Mouse (Mus musculus) CH12.LX (cell line): ENCODE results near the gene Hira. TPM values are rescaled to one million over a fixed set of nuclear protein-coding genes. Genes with fewer than 3 reads are reported as not detected.

Experiments used
- DNase-seq: peaks from one replicate; pipeline ENCODE4 v3.0.0-alpha.2; 2013; ENCODE audit errors: extremely low read depth
- H3K27ac ChIP-seq: 2 replicates; pipeline ENCODE4 v1.5.1; 2012; ENCODE audit warnings: low read depth, mild to moderate bottlenecking, control low read depth, moderate library complexity; ENCODE audit not compliant: insufficient read depth
- H3K27me3 ChIP-seq: replicated peaks from 2 replicates; pipeline ENCODE3; 2012; ENCODE audit warnings: inconsistent platforms
- H3K36me3 ChIP-seq, 2 experiments: replicated peaks in 1 of 2; 2 replicates each; pipeline versions ENCODE3 to v1.6.1; 2012; ENCODE audit warnings: inconsistent platforms in 1 of 2, low read length in 1 of 2, mild to moderate bottlenecking in 1 of 2, mixed read lengths in 1 of 2, moderate library complexity in 1 of 2; ENCODE audit not compliant: control insufficient read depth in 1 of 2, insufficient read depth in 1 of 2
- H3K4me1 ChIP-seq, 2 experiments: 2 replicates each; pipeline ENCODE4 v1.6.1; 2012; ENCODE audit warnings: inconsistent platforms in 1 of 2, moderate library complexity in 1 of 2; ENCODE audit not compliant: insufficient read depth in 2 of 2, control insufficient read depth in 1 of 2
- H3K4me2 ChIP-seq: 2 replicates; pipeline ENCODE4 v1.6.1; 2012; ENCODE audit warnings: low read depth, mild to moderate bottlenecking, control low read depth; ENCODE audit not compliant: poor library complexity, insufficient read depth, severe bottlenecking
- H3K4me3 ChIP-seq, 3 experiments: fragments of 150-350 bp in 1 of 3; sonication (generic) in 1 of 3; replicated peaks in 1 of 3; 2 replicates each; pipeline versions ENCODE3 to v1.5.1; 2011 to 2012; ENCODE audit warnings: low read depth in 2 of 3, low read length in 2 of 3, mild to moderate bottlenecking in 2 of 3, moderate library complexity in 2 of 3, control low read depth in 1 of 3, improper control_type of control experiment in 1 of 3, inconsistent platforms in 1 of 3, mixed read lengths in 1 of 3; ENCODE audit not compliant: poor library complexity in 1 of 3
- H3K79me2 ChIP-seq: replicated peaks from 2 replicates; pipeline ENCODE4 v1.6.1; 2012; ENCODE audit warnings: mild to moderate bottlenecking, moderate library complexity; ENCODE audit not compliant: control insufficient read depth, poor library complexity, insufficient read depth, severe bottlenecking; ENCODE audit errors: extremely low read depth
- H3K9ac ChIP-seq: 2 replicates; pipeline ENCODE4 v1.6.1; 2012; ENCODE audit warnings: low read depth, mild to moderate bottlenecking, control low read depth, moderate library complexity; ENCODE audit not compliant: insufficient read depth
- H3K9me3 ChIP-seq: replicated peaks from 2 replicates; pipeline ENCODE3; 2012; ENCODE audit warnings: low read length, inconsistent platforms, mixed read lengths
- CHD1 ChIP-seq: IDR thresholded peaks from 2 replicates; pipeline ENCODE4 v1.6.1; 2012; ENCODE audit warnings: low read depth, low read length, improper control_type of control experiment, inconsistent platforms
- CHD2 ChIP-seq: IDR thresholded peaks from 2 replicates; pipeline ENCODE4 v1.6.1; 2011; ENCODE audit warnings: low read length, improper control_type of control experiment
- CTCF ChIP-seq, 2 experiments: IDR thresholded peaks in 1 of 2; conservative IDR thresholded peaks in 1 of 2; 2 replicates each; pipeline ENCODE4 v1.5.1; 2011 to 2012; ENCODE audit warnings: low read depth in 2 of 2, low read length in 2 of 2, improper control_type of control experiment in 1 of 2, inconsistent platforms in 1 of 2, mild to moderate bottlenecking in 1 of 2, moderate library complexity in 1 of 2
- ELF1 ChIP-seq: IDR thresholded peaks from 2 replicates; pipeline ENCODE4 v1.6.1; 2014; ENCODE audit warnings: low read depth, mild to moderate bottlenecking, inconsistent platforms, low read length, improper control_type of control experiment
- EP300 ChIP-seq: IDR thresholded peaks from 2 replicates; pipeline ENCODE4 v1.6.1; 2011; ENCODE audit warnings: low read length, improper control_type of control experiment
- HCFC1 ChIP-seq: IDR thresholded peaks from 2 replicates; pipeline ENCODE4 v1.6.1; 2012; ENCODE audit warnings: low read depth, mild to moderate bottlenecking, inconsistent platforms, low read length, improper control_type of control experiment
- IRF4 ChIP-seq: IDR thresholded peaks from 2 replicates; pipeline ENCODE4 v1.6.1; 2014; ENCODE audit warnings: low read depth, mild to moderate bottlenecking, inconsistent platforms, low read length, improper control_type of control experiment
- MAZ ChIP-seq: IDR thresholded peaks from 2 replicates; pipeline ENCODE4 v1.6.1; 2012; ENCODE audit warnings: low read depth, mild to moderate bottlenecking, inconsistent platforms, low read length, improper control_type of control experiment, moderate library complexity
- PAX5 ChIP-seq: IDR thresholded peaks from 2 replicates; pipeline ENCODE4 v1.6.1; 2012; ENCODE audit warnings: low read length, inconsistent platforms, mixed read lengths
- TBP ChIP-seq: conservative IDR thresholded peaks from 2 replicates; pipeline ENCODE4 v1.6.1; 2011; ENCODE audit warnings: low read depth, low read length, improper control_type of control experiment
- TCF12 ChIP-seq: IDR thresholded peaks from 2 replicates; pipeline ENCODE4 v1.6.1; 2014; ENCODE audit warnings: low read depth, mild to moderate bottlenecking, inconsistent platforms, low read length, improper control_type of control experiment
- UBTF ChIP-seq: IDR thresholded peaks from 2 replicates; pipeline ENCODE4 v1.6.1; 2012; ENCODE audit warnings: low read depth, mild to moderate bottlenecking, inconsistent platforms, low read length, improper control_type of control experiment, moderate library complexity
- USF2 ChIP-seq: conservative IDR thresholded peaks from 2 replicates; pipeline ENCODE4 v1.6.1; 2011; ENCODE audit warnings: low read depth, low read length, improper control_type of control experiment
- ZC3H11A ChIP-seq: IDR thresholded peaks from 2 replicates; pipeline ENCODE4 v1.6.1; 2012; ENCODE audit warnings: low read depth, mild to moderate bottlenecking, inconsistent platforms, low read length, improper control_type of control experiment
- ZKSCAN1 ChIP-seq: IDR thresholded peaks from 2 replicates; pipeline ENCODE4 v1.6.1; 2012; ENCODE audit warnings: low read depth, inconsistent platforms, low read length, improper control_type of control experiment, borderline replicate concordance
- ZMIZ1 ChIP-seq: IDR thresholded peaks from 2 replicates; pipeline ENCODE4 v1.6.1; 2012; ENCODE audit warnings: low read depth, mild to moderate bottlenecking, inconsistent platforms, low read length, improper control_type of control experiment
- ZNF384 ChIP-seq: IDR thresholded peaks from 2 replicates; pipeline ENCODE4 v1.6.1; 2012; ENCODE audit warnings: low read depth, low read length, improper control_type of control experiment, inconsistent platforms
- dilution Hi-C: fragments of 300-500 bp; cut with MboI; formaldehyde crosslinking; loops from 2 replicates; pipeline ENCODE4 v1.14.3; 2020; ENCODE audit warnings: low sequenced_read_pairs; ENCODE audit not compliant: extremely low pct_unique_long_range_greater_than_20kb, extremely low pct_ligation_motif_present
- in situ Hi-C: fragments of 300-500 bp; cut with MboI; formaldehyde crosslinking; loops from 3 replicates; pipeline ENCODE4 v1.14.3; 2019; ENCODE audit warnings: low sequenced_read_pairs, low pct_ligation_motif_present, low pct_unique_long_range_greater_than_20kb, mixed read lengths
- polyA plus RNA-seq: library from polyadenylated mRNA; unstranded; fragments of >175 nt; gene quantifications from 2 replicates; pipeline ENCODE4 v1.2.1, GENCODE M21; 2012; ENCODE audit warnings: low read depth; ENCODE audit not compliant: insufficient read length
- total RNA-seq, 2 experiments: library from RNA; depleted of rRNA; stranded (reverse); fragments of 300-350 nt in 1 of 2; fragments of >200 nt in 1 of 2; gene quantifications; 2 replicates each; pipeline ENCODE4 v1.2.3; 2012 to 2014

Hira gene
- total and polyA plus RNA-seq, 3 experiments: 45.8 to 187 (median 125) TPM

DNA sequence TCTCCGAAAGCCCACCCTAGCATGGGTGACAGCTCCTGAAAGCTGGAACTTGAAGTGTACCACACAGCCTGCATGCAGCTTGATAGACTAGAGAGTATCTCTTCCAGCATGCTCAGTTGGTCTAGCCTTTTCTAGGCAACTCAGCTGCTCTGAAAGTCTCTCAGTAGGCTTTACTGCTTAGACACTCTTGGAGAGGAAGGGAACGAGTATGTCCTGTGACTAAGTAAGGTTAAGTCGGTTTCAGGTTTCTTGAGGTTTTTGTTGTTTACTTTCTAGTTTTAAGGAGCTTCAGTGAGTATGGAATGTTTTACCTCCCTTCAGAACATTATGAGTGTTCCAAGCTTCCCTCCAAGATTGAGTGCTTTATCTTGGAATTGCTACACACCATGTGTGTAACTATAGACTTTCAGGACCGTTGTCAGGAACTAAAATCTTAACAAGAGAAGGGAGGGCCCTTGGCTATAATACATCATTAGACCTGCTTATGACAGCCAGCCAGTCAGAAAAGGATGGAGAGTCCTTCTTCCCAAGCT is 17.1 kb downstream of the Hira start:
- Histone ChIP-seq H3K36me3 (peaks cover 25 to 90% of the 10 kb centered on the region in 2 experiments), H3K27me3 (no peaks in the 10 kb centered on the region), H3K4me1 (peaks cover 0 to 51% of the 10 kb centered on the region in 2 experiments; a peak in 3 of 4 replicates), H3K79me2 (peaks cover 51% of the 10 kb centered on the region), H3K27ac (no peak overlapping the region), H3K9ac (no peak overlapping the region), H3K4me2 (no peak overlapping the region)
- in situ Hi-C loops: no loop called here
- dilution Hi-C loops: no loop called here
- DNase-seq: no peak
- TF ChIP-seq EP300: no peak
- TF ChIP-seq MAZ: no peak
- TF ChIP-seq CHD2: no peak
- no peak for TF ChIP-seq USF2
- TF ChIP-seq, all 38 proteins: peak for 0
- no peaks in the 10 kb centered on the region for H3K9me3 ChIP-seq
- H3K4me3 ChIP-seq: no peak overlapping the region

DNA sequence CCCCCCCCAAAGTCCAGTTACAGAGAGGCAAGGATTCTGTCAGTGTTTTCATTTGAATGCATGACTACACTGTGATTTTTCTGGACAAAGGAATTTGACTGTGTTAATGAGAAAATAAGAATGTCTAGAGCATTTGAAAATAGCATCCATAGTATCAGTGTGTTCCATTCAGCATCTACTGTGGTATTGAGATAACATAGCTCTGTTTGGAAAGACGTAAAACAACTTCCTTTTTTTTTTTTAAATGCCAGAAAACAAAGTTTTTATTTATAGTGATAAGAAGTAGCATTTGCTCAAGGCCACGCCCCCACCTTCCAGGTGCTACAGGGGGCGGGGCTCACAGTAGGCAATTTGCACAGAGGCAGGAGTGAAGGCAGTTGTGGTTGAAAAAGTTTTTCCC is 18.4 kb downstream of the Hira start:
- TF ChIP-seq ZC3H11A (no peak), CHD1 (no peak), ZMIZ1 (no peak)
- peaks cover 39% of the 10 kb centered on the region for H3K79me2 ChIP-seq
- no peak overlapping the region for H3K4me2 ChIP-seq
- H3K9me3 ChIP-seq: no peaks in the 10 kb centered on the region
- no peak overlapping the region for H3K9ac ChIP-seq
- dilution Hi-C loops: no loop called here
- peak; percentile 20 for DNase-seq
- H3K4me3 ChIP-seq: no peak overlapping the region
- in situ Hi-C loops: no loop called here
- H3K36me3 ChIP-seq: peaks cover 36 to 92% of the 10 kb centered on the region in 2 experiments
- peaks cover 0 to 41% of the 10 kb centered on the region in 2 experiments; a peak in 2 of 4 replicates for H3K4me1 ChIP-seq
- H3K27me3 ChIP-seq: no peaks in the 10 kb centered on the region
- H3K27ac ChIP-seq: no peak overlapping the region

DNA sequence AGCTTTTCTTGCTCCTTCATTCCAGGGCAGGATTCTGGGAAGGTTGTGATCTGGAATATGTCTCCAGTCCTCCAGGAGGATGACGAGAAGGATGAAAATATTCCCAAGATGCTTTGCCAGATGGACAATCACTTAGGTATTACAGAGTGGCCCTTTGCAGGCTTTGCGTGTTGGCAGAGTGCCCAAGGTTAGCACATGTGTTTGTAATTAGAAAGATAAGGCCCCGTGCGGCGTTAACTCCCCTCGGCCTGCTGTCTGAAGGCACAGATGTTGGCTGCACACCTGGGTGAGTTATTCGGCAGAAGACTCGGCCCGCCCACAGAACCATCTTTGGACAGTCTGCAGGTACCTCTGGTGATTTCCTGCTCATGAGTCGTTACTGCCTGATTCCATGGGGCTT is 19.6 kb downstream of the Hira start:
- Histone ChIP-seq H3K36me3 (peaks cover 38 to 97% of the 10 kb centered on the region in 2 experiments), H3K79me2 (peaks cover 29% of the 10 kb centered on the region), H3K27ac (no peak overlapping the region), H3K27me3 (no peaks in the 10 kb centered on the region), H3K4me1 (peaks cover 0 to 39% of the 10 kb centered on the region in 2 experiments; a peak in 2 of 4 replicates), H3K4me3 (no peak overlapping the region), H3K4me2 (no peak overlapping the region), H3K9me3 (no peaks in the 10 kb centered on the region), H3K9ac (no peak overlapping the region)
- TF ChIP-seq CTCF (conservative IDR thresholded peaks at IDR 0.05 in 1 of 2, IDR thresholded peaks at IDR 0.05 in 1 of 2; ENCODE audit: low read depth in 2 of 2, low read length in 2 of 2) (no peak), IRF4 (no peak), HCFC1 (no peak), EP300 (no peak), CHD2 (no peak), MAZ (no peak), ZNF384 (no peak), ZKSCAN1 (no peak), PAX5 (no peak), ELF1 (no peak), ZMIZ1 (no peak), TCF12 (no peak), UBTF (no peak), TBP (no peak)
- no peak for DNase-seq
- dilution Hi-C loops: no loop called here
- in situ Hi-C loops: no loop called here
